Mouse (Mus musculus) lung, embryonic 15.5 days (tissue): ENCODE measurements around the gene Casc3. TPM values are rescaled to one million over a fixed set of nuclear protein-coding genes. Genes with fewer than 3 reads are reported as not detected.

Source experiments
- ATAC-seq: fragments of 200-750 bp; cut with Nextera tagmentation; 2 replicates; pipeline ENCODE4 v1.8.0; 2017; ENCODE audit warnings: moderate number of reproducible peaks, borderline replicate concordance; ENCODE audit not compliant: low FRiP score, low TSS enrichment; ENCODE audit errors: extremely low read depth
- H3K27ac ChIP-seq: fragments of 300-500 bp; sonication (generic); 2 replicates; pipeline ENCODE4 v1.5.1; 2015; ENCODE audit warnings: moderate library complexity, mild to moderate bottlenecking, inconsistent platforms
- H3K27me3 ChIP-seq: fragments of 300-500 bp; sonication (generic); 2 replicates; pipeline ENCODE4 v1.6.1; 2015; ENCODE audit warnings: inconsistent platforms
- H3K36me3 ChIP-seq: fragments of 300-500 bp; sonication (generic); 2 replicates; pipeline ENCODE4 v1.6.1; 2015; ENCODE audit warnings: inconsistent platforms
- H3K4me1 ChIP-seq: fragments of 300-500 bp; sonication (generic); 2 replicates; pipeline ENCODE4 v1.6.1; 2015; ENCODE audit warnings: inconsistent platforms
- H3K4me2 ChIP-seq: fragments of 300-500 bp; sonication (generic); 2 replicates; pipeline ENCODE4 v1.6.1; 2015; ENCODE audit warnings: inconsistent platforms, mild to moderate bottlenecking, moderate library complexity
- H3K4me3 ChIP-seq: fragments of 300-500 bp; sonication (generic); 2 replicates; pipeline ENCODE4 v1.5.1; 2015; ENCODE audit warnings: mild to moderate bottlenecking, inconsistent platforms
- H3K9ac ChIP-seq: fragments of 300-500 bp; sonication (generic); 2 replicates; pipeline ENCODE4 v1.6.1; 2015; ENCODE audit warnings: inconsistent platforms
- H3K9me3 ChIP-seq: fragments of 300-500 bp; sonication (generic); 2 replicates; pipeline ENCODE4 v1.6.1; 2016; ENCODE audit warnings: inconsistent platforms
- WGBS: fragments of 180-500 bp; shearing (Covaris S2); methylation state at CpG from one replicate; pipeline ENCODE4 v1.1.7; 2015; 5-methylcytosine and 5-hydroxymethylcytosine counted together
- polyA plus RNA-seq: library from polyadenylated mRNA; unstranded; fragments of >200 nt; fragmentation: Nextera tagmentation; extraction: Ambion mirVana; gene quantifications from 2 replicates; pipeline ENCODE4 v1.2.1, GENCODE M21; 2015

Casc3 gene
- polyA plus RNA-seq, 1 experiment from 2014 or later: 37.9 TPM

- Histone ChIP-seq H3K27ac (peak overlapping the region; percentile 77; the same call in 1 of the 2 replicates), H3K36me3 (peaks cover 26% of the 10 kb centered on the region), H3K9me3 (no peaks in the 10 kb centered on the region), H3K27me3 (no peaks in the 10 kb centered on the region), H3K4me3 (no peak overlapping the region), H3K4me1 (peaks cover 91% of the 10 kb centered on the region), H3K9ac (no peak overlapping the region), H3K4me2 (peak overlapping the region; percentile 18; the same call in 1 of the 2 replicates)
- WGBS: 15% methylated on average over 9 of the region's 9 CpGs
- peak; percentile 8; the same call in 1 of the 2 replicates for ATAC-seq
Measured at GRCm38 (mm10) chr11:98767276-98767675, 37.4 kb upstream of the Casc3 start.

- no peaks in the 10 kb centered on the region for H3K9me3 ChIP-seq
- peaks cover 26% of the 10 kb centered on the region for H3K36me3 ChIP-seq
- H3K4me2 ChIP-seq: peak overlapping the region; percentile 49
- H3K4me3 ChIP-seq: peak overlapping the region; percentile 14
- 20% methylated on average over 4 of the region's 4 CpGs for WGBS
- H3K4me1 ChIP-seq: peaks cover 91% of the 10 kb centered on the region
- H3K27ac ChIP-seq: peak overlapping the region; percentile 77
- peak overlapping the region; percentile 27; the same call in 1 of the 2 replicates for H3K9ac ChIP-seq
- no peak for ATAC-seq
- no peaks in the 10 kb centered on the region for H3K27me3 ChIP-seq
Measured at GRCm38 (mm10) chr11:98767713-98768112, 37.0 kb upstream of the Casc3 start.

- Histone ChIP-seq H3K9ac (peak overlapping the region; percentile 27), H3K4me1 (peaks cover 93% of the 10 kb centered on the region), H3K27ac (peak overlapping the region; percentile 77), H3K4me3 (peak overlapping the region; percentile 14), H3K36me3 (peaks cover 22% of the 10 kb centered on the region), H3K27me3 (no peaks in the 10 kb centered on the region), H3K9me3 (no peaks in the 10 kb centered on the region), H3K4me2 (peak overlapping the region; percentile 49)
- 18% methylated on average over 37 of the region's 39 CpGs for WGBS
- peak; percentile 9; the same call in 1 of the 2 replicates for ATAC-seq
Measured at GRCm38 (mm10) chr11:98768127-98769006, 36.3 kb upstream of the Casc3 start.

- Histone ChIP-seq H3K9me3 (no peaks in the 10 kb centered on the region), H3K4me3 (no peak overlapping the region), H3K4me2 (no peak overlapping the region), H3K36me3 (peaks cover 13% of the 10 kb centered on the region), H3K27ac (peak overlapping the region; percentile 77), H3K9ac (peak overlapping the region; percentile 27; the same call in 1 of the 2 replicates), H3K27me3 (no peaks in the 10 kb centered on the region), H3K4me1 (peaks cover 91% of the 10 kb centered on the region)
- WGBS: 78% methylated on average over 25 of the region's 25 CpGs
- ATAC-seq: no peak
Measured at GRCm38 (mm10) chr11:98769007-98769954, 35.4 kb upstream of the Casc3 start.

GRCm38 (mm10) chr11:98770096-98770975 lies 34.4 kb upstream of the Casc3 start:
- H3K27me3 ChIP-seq: no peaks in the 10 kb centered on the region
- 86% methylated on average over 26 of the region's 26 CpGs for WGBS
- peaks cover 7% of the 10 kb centered on the region; the same call in 1 of the 2 replicates for H3K36me3 ChIP-seq
- no peak overlapping the region for H3K4me3 ChIP-seq
- H3K9me3 ChIP-seq: no peaks in the 10 kb centered on the region
- ATAC-seq: no peak
- H3K9ac ChIP-seq: no peak overlapping the region
- peaks cover 91% of the 10 kb centered on the region for H3K4me1 ChIP-seq
- H3K4me2 ChIP-seq: no peak overlapping the region
- H3K27ac ChIP-seq: no peak overlapping the region

GRCm38 (mm10) chr11:98771131-98771530 lies 33.6 kb upstream of the Casc3 start:
- peaks cover 7% of the 10 kb centered on the region; the same call in 1 of the 2 replicates for H3K36me3 ChIP-seq
- H3K4me1 ChIP-seq: peaks cover 91% of the 10 kb centered on the region
- no peaks in the 10 kb centered on the region for H3K27me3 ChIP-seq
- H3K4me2 ChIP-seq: no peak overlapping the region
- H3K9ac ChIP-seq: no peak overlapping the region
- H3K9me3 ChIP-seq: no peaks in the 10 kb centered on the region
- ATAC-seq: no peak
- peak overlapping the region; percentile 79; the same call in 1 of the 2 replicates for H3K27ac ChIP-seq
- 88% methylated on average over 18 of the region's 18 CpGs for WGBS
- no peak overlapping the region for H3K4me3 ChIP-seq

- H3K4me2 ChIP-seq: peak overlapping the region; percentile 87
- H3K27me3 ChIP-seq: no peaks in the 10 kb centered on the region
- peaks cover 7% of the 10 kb centered on the region; the same call in 1 of the 2 replicates for H3K36me3 ChIP-seq
- H3K27ac ChIP-seq: peak overlapping the region; percentile 79
- no peak overlapping the region for H3K9ac ChIP-seq
- no peak overlapping the region for H3K4me3 ChIP-seq
- 75% methylated on average over 11 of the region's 11 CpGs for WGBS
- ATAC-seq: no peak
- no peaks in the 10 kb centered on the region for H3K9me3 ChIP-seq
- peaks cover 91% of the 10 kb centered on the region for H3K4me1 ChIP-seq
Measured at GRCm38 (mm10) chr11:98771844-98772525, 32.7 kb upstream of the Casc3 start.

- ATAC-seq: no peak
- peak overlapping the region; percentile 87 for H3K4me2 ChIP-seq
- H3K9ac ChIP-seq: no peak overlapping the region
- peaks cover 91% of the 10 kb centered on the region for H3K4me1 ChIP-seq
- H3K36me3 ChIP-seq: peaks cover 7% of the 10 kb centered on the region; the same call in 1 of the 2 replicates
- no peak overlapping the region for H3K4me3 ChIP-seq
- 23% methylated on average over 8 of the region's 8 CpGs for WGBS
- H3K9me3 ChIP-seq: no peaks in the 10 kb centered on the region
- peak overlapping the region; percentile 79 for H3K27ac ChIP-seq
- H3K27me3 ChIP-seq: no peaks in the 10 kb centered on the region
Measured at GRCm38 (mm10) chr11:98772667-98773171, 32.0 kb upstream of the Casc3 start.

GRCm38 (mm10) chr11:98773635-98774295 lies 30.9 kb upstream of the Casc3 start:
- H3K4me3 ChIP-seq: peak overlapping the region; percentile 36
- H3K27ac ChIP-seq: peak overlapping the region; percentile 79
- peaks cover 84% of the 10 kb centered on the region for H3K4me1 ChIP-seq
- no peaks in the 10 kb centered on the region for H3K27me3 ChIP-seq
- peak; percentile 84 for ATAC-seq
- 0 out of 2 replicates have a peak overlapping the region, but pooled peaks have one; percentile 28 for H3K9ac ChIP-seq
- H3K9me3 ChIP-seq: no peaks in the 10 kb centered on the region
- WGBS: under 1% methylated on average over 34 of the region's 37 CpGs
- H3K4me2 ChIP-seq: peak overlapping the region; percentile 87
- peaks cover 5% of the 10 kb centered on the region; the same call in 1 of the 2 replicates for H3K36me3 ChIP-seq
